Comparison of ENCODE assay signal across 8 mouse cellular contexts in the genomic region with DNA sequence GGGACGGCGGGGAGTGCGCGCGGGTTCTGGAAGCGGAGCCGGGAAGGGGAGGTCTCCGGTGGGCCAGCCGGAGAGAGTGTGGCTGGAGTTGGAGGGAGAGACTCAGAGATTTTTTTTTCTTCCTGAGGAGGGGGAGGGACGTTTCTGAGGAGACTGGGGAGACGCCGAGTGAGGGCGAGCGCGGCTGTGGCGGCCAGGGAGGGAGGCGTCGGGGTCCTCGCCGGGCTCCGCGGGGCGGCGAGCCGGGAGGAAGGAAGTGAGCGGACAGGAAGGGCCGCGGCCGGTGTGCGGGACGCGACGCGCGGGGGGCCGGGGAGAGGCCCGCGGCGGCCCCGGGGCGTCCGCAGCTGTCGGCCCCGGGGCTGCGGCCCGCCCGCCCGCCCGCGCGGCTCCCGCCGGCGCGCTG. TPM values are rescaled to one million over a fixed set of nuclear protein-coding genes. Genes with fewer than 3 reads are reported as not detected.
DNase-seq lines count a peak whose midpoint lies in the region; ATAC-seq and TF ChIP-seq lines count a peak whose summit lies in the region.

No protein-coding gene starts in this region.

- peaks cover 45% of the 10 kb centered on the region for H3K4me1 ChIP-seq in heart, embryonic 16.5 days (ENCODE audit: control insufficient read depth, insufficient read depth, low read length)
- H3K4me1 ChIP-seq in liver, embryonic 16.5 days (ENCODE audit: control insufficient read depth, low read depth, low read length), result peaks cover 4% of the 10 kb centered on the region
- peaks cover 23% of the 10 kb centered on the region for H3K4me1 ChIP-seq in small intestine, adult 2 months (ENCODE audit: control insufficient read depth, insufficient read depth, insufficient read length, low read length)

- H3K4me2 ChIP-seq in heart, embryonic 16.5 days (ENCODE audit: low read depth, low read length), result peak overlapping the region; percentile 77
- H3K4me2 ChIP-seq in liver, embryonic 16.5 days (ENCODE audit: low read depth, low read length), result peak overlapping the region; percentile 80

- no peaks in the 10 kb centered on the region for H3K27me3 ChIP-seq in heart, embryonic 16.5 days (ENCODE audit: control insufficient read depth, insufficient read depth, low read length)
- H3K27me3 ChIP-seq in liver, embryonic 16.5 days (ENCODE audit: control insufficient read depth, insufficient read depth, low read depth, low read length), result peaks cover 33% of the 10 kb centered on the region
- H3K27me3 ChIP-seq in small intestine, adult 2 months (ENCODE audit: control insufficient read depth, insufficient read depth, low read length), result no peaks in the 10 kb centered on the region

- intact Hi-C loops in heart, postnatal 25 days (cut with DNase I), result loop anchor here (10.0 kb wide), 1 partner anchor 325 kb away; the partner anchor contains the start of gene Id3

- no peak for DNase-seq in heart, postnatal 25 days (ENCODE audit: low spot score)
- DNase-seq in gastrocnemius, postnatal 10 days, result no peak
- DNase-seq in thymus, postnatal 36 days, result no peak

- WGBS in heart, embryonic 16.5 days, result under 1% methylated on average over 26 of the region's 55 CpGs
- WGBS in liver, embryonic 16.5 days (ENCODE audit: insufficient replicate concordance), result under 1% methylated on average over 45 of the region's 55 CpGs
- WGBS in small intestine, adult 2 months, result under 1% methylated on average over 54 of the region's 55 CpGs

- H3K36me3 ChIP-seq in heart, embryonic 16.5 days (ENCODE audit: control insufficient read depth, insufficient read depth), result no peaks in the 10 kb centered on the region
- H3K36me3 ChIP-seq in liver, embryonic 16.5 days (ENCODE audit: control insufficient read depth, insufficient read depth), result no peaks in the 10 kb centered on the region
- H3K36me3 ChIP-seq in small intestine, adult 2 months (ENCODE audit: control insufficient read depth, insufficient read depth, low read length), result no peaks in the 10 kb centered on the region

- peak overlapping the region; percentile 96 for H3K9ac ChIP-seq in heart, embryonic 16.5 days (ENCODE audit: low read length)
- peak overlapping the region; percentile 69 for H3K9ac ChIP-seq in liver, embryonic 16.5 days (ENCODE audit: low read depth, low read length)

- no peak for TF ChIP-seq POLR2A in small intestine, adult 2 months (IDR thresholded peaks at IDR 0.05; ENCODE audit: low read depth, low read length)

- peak overlapping the region; percentile 95 for H3K4me3 ChIP-seq in heart, embryonic 16.5 days (ENCODE audit: low read length)
- H3K4me3 ChIP-seq in liver, embryonic 16.5 days (ENCODE audit: low read depth, low read length), result peak overlapping the region; percentile 67
- H3K4me3 ChIP-seq in small intestine, adult 2 months (ENCODE audit: low read depth, low read length), result peak overlapping the region; percentile 91

- peak overlapping the region; percentile 99 for H3K27ac ChIP-seq in heart, embryonic 16.5 days (ENCODE audit: low read length)
- H3K27ac ChIP-seq in liver, embryonic 16.5 days (ENCODE audit: low read length), result peak overlapping the region; percentile 67
- peak overlapping the region; percentile 91 for H3K27ac ChIP-seq in small intestine, adult 2 months (ENCODE audit: insufficient read depth, low read depth, low read length)

- no peaks in the 10 kb centered on the region for H3K9me3 ChIP-seq in heart, embryonic 16.5 days (replicated peaks; ENCODE audit: control insufficient read depth, low read length)
- no peaks in the 10 kb centered on the region for H3K9me3 ChIP-seq in liver, embryonic 16.5 days (replicated peaks; ENCODE audit: control insufficient read depth, low read length)

- ATAC-seq in heart, embryonic 16.5 days (replicated peaks; ENCODE audit: extremely low read depth, insufficient read depth, low FRiP score), result peak; percentile 82
- peak; percentile 22 for ATAC-seq in activated CD4-positive, CD25-positive, alpha-beta regulatory T cell, adult 4 months
- peak; percentile 3 to 12; a peak in 1 of 4 replicates for ATAC-seq in hematopoietic stem cell, adult 5-6 weeks (replicated peaks in 1 of 2; ENCODE audit: insufficient read depth in 1 of 2, low FRiP score in 2 of 2, low TSS enrichment in 1 of 2, low read depth in 1 of 2, poor library complexity in 2 of 2, severe bottlenecking in 2 of 2)
- peak; percentile 47 for ATAC-seq in liver, embryonic 16.5 days (ENCODE audit: low read depth)

- TF ChIP-seq CTCF in small intestine, adult 2 months (IDR thresholded peaks at IDR 0.05; ENCODE audit: extremely low read depth, insufficient read length, insufficient replicate concordance, low read depth, low read length), result no peak

RNA-seq across cellular contexts. Expression of gene Luzp1, which starts 0.4 kb away (rescaled TPM):
- polyA plus RNA-seq in heart, embryonic 16.5 days (2015; fragmentation: Nextera tagmentation; extraction: Ambion mirVana), result 96.1 and 97.5 TPM in 2 replicates
- 10 to 100 TPM; 43.4 to 50.2 TPM for total RNA-seq in heart, postnatal 25 days (2021)
- 1 to 10 TPM; 4.7 to 7.4 TPM for polyA plus RNA-seq in activated CD4-positive, CD25-positive, alpha-beta regulatory T cell, adult 4 months (2017; shearing (Covaris generic))
- total RNA-seq in hematopoietic stem cell, adult 5-6 weeks (2017), result 7.6 and 8.9 TPM in 2 replicates
- 12.0 and 13.2 TPM in 2 replicates for polyA plus RNA-seq in liver, embryonic 16.5 days (2015; fragmentation: Nextera tagmentation; extraction: Ambion mirVana)
- 6.6 and 18.0 TPM in 2 replicates for polyA plus RNA-seq in small intestine, adult 2 months (2012; rRNA removed)
- total RNA-seq in gastrocnemius, postnatal 10 days (2021), result 10 to 100 TPM; 17.8 to 22.8 TPM

RNA-seq across cellular contexts. Expression of gene 6030445D17Rik, which starts 7.9 kb away (rescaled TPM):
- 0.32 TPM in 1 of 2 replicates, not detected in the other for polyA plus RNA-seq in heart, embryonic 16.5 days (2015; fragmentation: Nextera tagmentation; extraction: Ambion mirVana)
- under 1 TPM; 0.23 to 0.53 TPM for total RNA-seq in heart, postnatal 25 days (2021)
- polyA plus RNA-seq in activated CD4-positive, CD25-positive, alpha-beta regulatory T cell, adult 4 months (2017; shearing (Covaris generic)), result not detected
- 1.6 TPM in 1 of 2 replicates, not detected in the other for total RNA-seq in hematopoietic stem cell, adult 5-6 weeks (2017)
- polyA plus RNA-seq in liver, embryonic 16.5 days (2015; fragmentation: Nextera tagmentation; extraction: Ambion mirVana), result 0.05 and 0.11 TPM in 2 replicates
- 0.24 and 1.1 TPM in 2 replicates for polyA plus RNA-seq in small intestine, adult 2 months (2012; rRNA removed)
- total RNA-seq in gastrocnemius, postnatal 10 days (2021), result under 1 TPM; 0.25 to 0.26 TPM

RNA-seq across cellular contexts. Expression of gene Htr1d, which starts 46.6 kb away (rescaled TPM):
- 0.14 and 0.20 TPM in 2 replicates for polyA plus RNA-seq in heart, embryonic 16.5 days (2015; fragmentation: Nextera tagmentation; extraction: Ambion mirVana)
- not detected for total RNA-seq in heart, postnatal 25 days (2021)
- polyA plus RNA-seq in activated CD4-positive, CD25-positive, alpha-beta regulatory T cell, adult 4 months (2017; shearing (Covaris generic)), result under 1 TPM in 1 of 2 experiments, not detected in 1; 0.37 TPM
- total RNA-seq in hematopoietic stem cell, adult 5-6 weeks (2017), result not detected in 2 replicates
- 0.05 TPM in 1 of 2 replicates, not detected in the other for polyA plus RNA-seq in liver, embryonic 16.5 days (2015; fragmentation: Nextera tagmentation; extraction: Ambion mirVana)
- 0.05 and 0.23 TPM in 2 replicates for polyA plus RNA-seq in small intestine, adult 2 months (2012; rRNA removed)
- total RNA-seq in gastrocnemius, postnatal 10 days (2021), result under 1 TPM in 1 of 2 experiments, not detected in 1; 0.07 TPM

Comparison
In these comparisons a context has a peak if more than half of its experiments do, and no peak if none do; other contexts are left out.
1. ATAC-seq: peak in every context shown above with its lines; median percentile 82 in heart, embryonic 16.5 days; 47 in liver, embryonic 16.5 days; 22 in activated CD4-positive, CD25-positive, alpha-beta regulatory T cell, adult 4 months; 8 in hematopoietic stem cell, adult 5-6 weeks.